12 mouse cellular contexts compared by ENCODE assay signal in the genomic region with DNA sequence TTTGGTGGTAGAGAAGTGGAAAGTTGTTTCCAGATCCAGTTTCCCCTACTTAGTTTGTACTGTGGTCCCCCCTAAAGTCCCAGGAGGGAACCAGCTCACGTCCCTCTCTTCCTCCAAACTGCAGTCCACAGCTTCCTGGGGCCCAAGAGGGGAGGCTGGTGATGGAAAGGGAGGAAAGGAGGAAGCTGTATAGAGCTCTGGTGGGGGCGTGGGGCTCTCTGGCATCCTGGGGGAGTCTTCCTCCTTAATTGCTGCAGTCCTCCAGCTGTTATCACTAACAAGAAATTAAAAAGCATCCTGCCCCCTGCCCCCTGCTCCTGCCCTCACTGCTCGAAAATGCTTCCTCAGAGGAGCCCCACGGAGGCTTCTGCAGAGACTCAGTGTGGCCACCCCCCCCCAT.
"Had no signal": no experiment of that assay in that cellular context is flagged by ENCODE, and none has a peak within 500 bp of the region (broad histone marks: within the 10 kb centered on the region; RNA-seq: fewer than 3 reads in every experiment).

No protein-coding gene starts in this region.

- H3K9ac ChIP-seq: hindbrain, embryonic 14.5 days; intestine, embryonic 15.5 days; limb, embryonic 12.5 days; liver, embryonic 13.5 days; liver, postnatal 0 days; lung, embryonic 15.5 days; midbrain, embryonic 13.5 days had no signal

- ATAC-seq: intestine, embryonic 15.5 days; liver, postnatal 0 days; midbrain, embryonic 13.5 days had no signal

- DNase-seq: layer of hippocampus, postnatal 36 days; liver; liver, embryonic 13.5 days; liver, postnatal 0 days; lung, postnatal 14 days; thymus, postnatal 4 days had no signal

- H3K27me3 ChIP-seq: intestine, embryonic 15.5 days; limb, embryonic 12.5 days; liver, embryonic 13.5 days; lung, embryonic 15.5 days; midbrain, embryonic 13.5 days had no signal

- H3K27ac ChIP-seq: hindbrain, embryonic 14.5 days; intestine, embryonic 15.5 days; limb, embryonic 12.5 days; liver, embryonic 13.5 days; lung, embryonic 15.5 days; macrophage; midbrain, embryonic 13.5 days had no signal

- H3K4me2 ChIP-seq: hindbrain, embryonic 14.5 days; intestine, embryonic 15.5 days; limb, embryonic 12.5 days; liver, embryonic 13.5 days; lung, embryonic 15.5 days; midbrain, embryonic 13.5 days had no signal

- H3K36me3 ChIP-seq: intestine, embryonic 15.5 days; limb, embryonic 12.5 days; liver, embryonic 13.5 days; lung, embryonic 15.5 days; midbrain, embryonic 13.5 days had no signal

- H3K9me3 ChIP-seq: intestine, embryonic 15.5 days; liver, embryonic 13.5 days; lung, embryonic 15.5 days had no signal

- H3K4me3 ChIP-seq: intestine, embryonic 15.5 days; limb, embryonic 12.5 days; liver, embryonic 13.5 days; lung, embryonic 15.5 days; midbrain, embryonic 13.5 days had no signal
